Mouse (Mus musculus) megakaryocyte-erythroid progenitor cell, adult 5 weeks (primary cell): ENCODE results near the gene Trim11. TPM values are rescaled to one million over a fixed set of nuclear protein-coding genes. Genes with fewer than 3 reads are reported as not detected.

Source experiments
- polyA plus RNA-seq: library from polyadenylated mRNA; stranded (reverse); fragments of >175 nt; gene quantifications from 2 replicates; pipeline ENCODE4 v1.2.3, GENCODE M21; 2012

Trim11 gene
- polyA plus RNA-seq, result 55.3 and 59.9 TPM in 2 replicates

DNA sequence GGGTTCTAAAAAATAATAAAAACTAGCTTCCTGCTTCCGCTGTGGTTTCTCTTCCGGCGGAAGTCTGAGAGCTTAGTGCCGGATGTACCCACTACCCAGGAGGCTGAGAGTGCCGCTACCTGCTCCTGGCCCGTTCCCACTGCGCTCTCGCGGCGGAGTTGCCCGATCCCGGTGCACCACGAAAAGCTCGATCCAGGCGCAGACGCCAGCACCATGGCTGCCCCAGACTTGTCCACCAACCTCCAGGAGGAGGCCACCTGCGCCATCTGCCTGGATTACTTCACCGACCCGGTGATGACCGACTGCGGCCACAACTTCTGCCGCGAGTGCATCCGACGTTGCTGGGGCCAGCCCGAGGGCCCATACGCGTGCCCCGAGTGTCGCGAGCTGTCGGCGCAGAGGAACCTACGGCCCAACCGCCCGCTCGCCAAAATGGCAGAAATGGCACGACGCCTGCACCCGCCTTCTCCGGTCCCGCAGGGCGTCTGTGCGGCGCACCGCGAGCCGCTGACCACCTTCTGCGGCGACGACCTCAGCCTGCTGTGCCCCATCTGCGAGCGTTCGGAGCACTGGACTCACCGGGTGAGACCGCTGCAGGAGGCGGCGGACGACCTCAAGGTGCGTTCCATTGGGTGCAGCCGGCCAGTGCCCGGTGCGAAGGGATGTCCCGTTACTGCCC, at the start of gene Trim11:
Gene Trim11, plus strand, starts transcription at position 67 of the 679 bp plus-strand sequence.

GRCm38 (mm10) chr11:58938322-58939087, 39.4 kb upstream of the Trim11 start, which contains the start of gene Rnf187:
Rnf187 (minus strand) TSS chr11:58938916.

DNA sequence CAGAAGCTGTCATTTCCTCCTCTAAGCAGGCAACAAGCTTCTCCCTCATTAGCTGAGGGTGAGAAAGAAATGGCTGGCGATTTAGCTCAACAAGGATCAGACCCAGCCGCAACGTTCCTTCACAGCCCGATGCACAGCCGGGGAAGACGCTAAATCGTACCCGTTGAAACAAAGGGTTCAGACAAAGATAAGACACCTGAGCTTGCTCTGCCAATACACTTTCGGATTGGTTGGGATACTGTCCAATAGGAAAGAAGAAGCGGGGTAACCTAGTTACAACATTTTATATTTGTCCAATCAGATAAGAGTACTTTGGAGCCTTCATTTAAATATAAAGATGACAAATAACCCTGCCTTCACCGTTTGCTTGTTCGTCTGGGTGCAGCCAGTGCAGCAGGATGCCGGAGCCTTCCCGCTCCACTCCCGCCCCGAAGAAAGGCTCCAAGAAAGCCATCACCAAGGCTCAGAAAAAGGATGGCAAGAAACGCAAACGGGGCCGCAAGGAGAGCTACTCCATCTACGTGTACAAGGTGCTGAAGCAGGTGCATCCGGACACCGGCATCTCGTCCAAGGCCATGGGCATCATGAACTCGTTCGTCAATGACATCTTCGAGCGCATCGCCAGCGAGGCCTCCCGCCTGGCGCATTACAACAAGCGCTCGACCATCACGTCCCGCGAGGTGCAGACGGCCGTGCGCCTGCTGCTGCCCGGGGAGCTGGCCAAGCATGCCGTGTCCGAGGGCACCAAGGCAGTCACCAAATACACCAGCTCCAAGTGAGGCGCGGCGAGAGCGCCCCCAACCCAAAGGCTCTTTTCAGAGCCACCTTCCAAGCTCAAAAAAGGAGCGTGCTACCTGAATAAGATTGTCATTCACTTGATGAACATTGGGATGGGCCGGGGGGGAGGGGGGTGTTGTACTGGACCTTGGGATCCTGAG, 29.1 kb upstream of the Trim11 start, which contains the start of gene Hist3h2ba:
Gene Hist3h2ba, plus strand, starts transcription at position 379 of the 938 bp plus-strand sequence.

DNA sequence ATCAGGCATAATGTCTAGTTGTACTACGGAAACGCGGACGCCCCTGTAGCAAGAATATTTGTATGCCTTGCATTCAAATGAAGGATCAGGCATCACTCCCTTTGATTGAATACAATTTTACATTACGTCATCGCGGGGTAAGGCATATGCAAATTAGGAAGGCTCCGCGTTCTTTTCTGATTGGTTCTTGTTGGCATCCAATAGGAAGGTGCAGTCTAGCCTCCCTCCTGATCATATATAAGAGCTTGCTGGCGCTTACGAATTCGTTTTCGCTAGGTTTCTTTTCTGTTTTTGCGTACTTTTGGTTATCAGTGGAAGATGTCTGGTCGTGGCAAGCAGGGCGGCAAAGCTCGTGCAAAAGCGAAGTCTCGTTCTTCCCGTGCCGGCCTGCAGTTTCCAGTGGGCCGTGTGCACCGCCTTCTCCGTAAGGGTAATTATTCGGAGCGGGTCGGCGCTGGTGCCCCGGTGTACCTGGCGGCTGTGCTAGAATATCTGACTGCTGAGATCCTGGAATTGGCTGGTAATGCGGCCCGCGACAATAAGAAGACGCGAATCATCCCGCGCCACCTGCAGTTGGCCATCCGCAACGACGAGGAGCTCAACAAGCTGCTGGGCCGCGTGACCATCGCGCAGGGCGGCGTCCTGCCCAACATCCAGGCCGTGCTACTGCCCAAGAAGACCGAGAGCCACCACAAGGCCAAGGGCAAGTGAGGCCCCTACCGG, 23.3 kb upstream of the Trim11 start, which contains the start of the genes Hist3h2a and Trim17:
Gene Hist3h2a, plus strand, starts transcription at position 266 of the 723 bp plus-strand sequence.
Gene Trim17, plus strand, starts transcription at position 266 of the 723 bp plus-strand sequence.

Other genes with a start within 250 kb of the Trim11 start
- not detected in 2 replicates for gene Olfr317, start 238.9 kb upstream of the Trim11 start, polyA plus RNA-seq
- gene Olfr316, start 225.4 kb upstream of the Trim11 start, polyA plus RNA-seq, result not detected in 2 replicates
- not detected in 2 replicates for gene Olfr315, start 204.9 kb upstream of the Trim11 start, polyA plus RNA-seq
- gene Olfr314, start 195.1 kb upstream of the Trim11 start, polyA plus RNA-seq, result not detected in 2 replicates
- gene Fam183b, start 176.1 kb upstream of the Trim11 start, polyA plus RNA-seq, result not detected in 2 replicates
- not detected in 2 replicates for gene Olfr313, start 163.1 kb upstream of the Trim11 start, polyA plus RNA-seq
- gene Olfr312, start 148.9 kb upstream of the Trim11 start, polyA plus RNA-seq, result 0.12 TPM in 1 of 2 replicates, not detected in the other
- gene Olfr311, start 138.8 kb upstream of the Trim11 start, polyA plus RNA-seq, result not detected in 2 replicates
- 0.03 TPM in 1 of 2 replicates, not detected in the other for gene Gm12258, start 130.9 kb upstream of the Trim11 start, polyA plus RNA-seq
- 0.07 and 0.31 TPM in 2 replicates for gene 2810021J22Rik, start 110.9 kb upstream of the Trim11 start, polyA plus RNA-seq
- 1.3 and 1.4 TPM in 2 replicates for gene Zfp39, start 73.9 kb upstream of the Trim11 start, polyA plus RNA-seq
- 3.1 and 3.4 TPM in 2 replicates for gene Btnl10, start 60.2 kb upstream of the Trim11 start, polyA plus RNA-seq
- 297 and 316 TPM in 2 replicates for gene Rnf187, start 39.2 kb upstream of the Trim11 start, polyA plus RNA-seq
- 4.6 and 7.4 TPM in 2 replicates for gene Hist3h2ba, start 29.2 kb upstream of the Trim11 start, polyA plus RNA-seq
- 33.2 and 37.5 TPM in 2 replicates for gene Hist3h2a, start 23.4 kb upstream of the Trim11 start, polyA plus RNA-seq
- gene Trim17, start 23.4 kb upstream of the Trim11 start, polyA plus RNA-seq, result 0.24 and 0.28 TPM in 2 replicates
- 0.23 and 0.43 TPM in 2 replicates for gene Obscn, start 158.3 kb downstream of the Trim11 start, polyA plus RNA-seq
- 11.0 and 12.0 TPM in 2 replicates for gene Iba57, start 185.6 kb downstream of the Trim11 start, polyA plus RNA-seq
- gene Gjc2, start 205.1 kb downstream of the Trim11 start, polyA plus RNA-seq, result 0.06 TPM in 1 of 2 replicates, not detected in the other
- gene Guk1, start 214.1 kb downstream of the Trim11 start, polyA plus RNA-seq, result 99.1 and 101 TPM in 2 replicates
- gene Mrpl55, start 224.4 kb downstream of the Trim11 start, polyA plus RNA-seq, result 36.9 and 39.6 TPM in 2 replicates
- 38.4 and 54.5 TPM in 2 replicates for gene 2310033P09Rik, start 230.2 kb downstream of the Trim11 start, polyA plus RNA-seq